Mouse (Mus musculus) forelimb bud, embryonic 11.5 days (tissue): ENCODE measurements at regions not wholly inside any gene's neighbourhood (a gene's known extent, or its start where the extent isn't known, plus 50 kb on each side); places are given as distances from the start of the nearest gene placed in this dataset.

Source experiments
- DNase-seq: peaks from one replicate; pipeline ENCODE4 v3.0.0-alpha.2; 2012; ENCODE audit warnings: low read depth, low spot score

DNA sequence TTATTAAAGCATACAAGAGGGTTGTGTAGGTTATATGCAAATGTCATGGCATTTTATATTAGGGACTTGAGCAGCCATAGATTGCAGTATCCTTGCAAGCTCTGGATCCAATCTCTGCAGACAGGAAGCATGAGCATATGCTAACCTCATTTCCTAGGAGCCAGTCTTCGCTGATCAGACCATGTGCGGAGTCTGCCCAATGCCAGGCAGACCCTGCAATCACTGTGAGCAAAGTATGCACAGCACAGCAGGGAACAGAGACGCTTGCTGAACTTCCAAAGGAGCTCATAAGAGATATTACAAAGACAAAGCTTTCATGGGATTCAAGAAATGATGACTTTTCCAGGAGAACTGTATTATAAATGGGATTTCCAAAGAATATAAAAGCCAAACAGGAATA is 65.2 kb upstream of the Fbxl4 start:
- DNase-seq: no peak

- DNase-seq: no peak
Measured at GRCm38 (mm10) chr4:22300206-22300605, 57.1 kb upstream of the Fbxl4 start.

DNA sequence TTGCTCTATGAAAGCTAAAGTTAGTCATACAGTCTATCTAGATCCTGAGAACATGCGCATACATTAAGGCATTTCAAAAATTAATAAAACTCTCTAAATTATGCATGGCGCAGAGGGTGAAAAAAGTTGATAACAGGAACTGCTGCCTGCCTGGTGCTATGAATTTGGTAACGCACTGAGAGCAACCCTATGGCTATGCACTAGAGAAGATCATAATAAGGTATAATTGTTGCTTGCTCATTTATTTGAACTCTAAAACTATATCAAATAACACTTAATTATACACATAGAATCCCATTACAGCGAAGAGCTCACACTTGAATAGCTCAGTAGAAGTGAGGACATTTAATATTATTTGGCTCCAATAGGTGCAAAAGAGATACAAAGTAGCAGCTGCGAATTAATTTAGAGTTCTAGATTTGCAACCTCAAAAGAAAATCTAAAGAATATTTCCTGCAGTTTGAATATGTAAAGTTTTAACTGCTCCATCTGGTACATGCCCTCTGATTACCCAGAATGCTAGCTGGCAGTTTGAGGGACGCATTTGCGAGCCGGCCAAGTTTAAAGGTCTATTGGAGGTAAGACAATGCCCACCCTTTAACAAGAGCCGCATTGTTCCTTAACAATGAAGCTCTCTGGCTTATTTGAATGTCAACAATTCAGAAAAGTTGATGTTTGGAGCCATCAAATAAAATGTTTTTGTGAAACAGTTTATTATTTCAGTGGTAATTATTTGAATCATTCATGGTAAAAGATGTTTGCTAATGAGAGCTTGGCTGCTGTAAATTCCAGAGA is 56.0 kb upstream of the Fbxl4 start:
- no peak for DNase-seq

DNA sequence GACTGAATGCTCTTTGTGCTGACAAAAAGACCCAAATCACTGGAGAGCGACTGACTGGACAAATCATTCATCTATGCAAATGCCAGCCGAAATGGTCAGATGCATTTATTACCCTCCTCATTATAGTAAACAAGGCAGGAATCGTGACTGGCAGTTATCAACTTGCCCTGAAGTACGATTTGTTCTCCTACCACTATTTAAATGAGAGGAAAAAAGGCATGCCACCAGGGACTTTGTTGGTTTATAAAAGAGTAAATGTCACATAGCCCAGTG is 55.5 kb upstream of the Fbxl4 start:
- DNase-seq: no peak

DNA sequence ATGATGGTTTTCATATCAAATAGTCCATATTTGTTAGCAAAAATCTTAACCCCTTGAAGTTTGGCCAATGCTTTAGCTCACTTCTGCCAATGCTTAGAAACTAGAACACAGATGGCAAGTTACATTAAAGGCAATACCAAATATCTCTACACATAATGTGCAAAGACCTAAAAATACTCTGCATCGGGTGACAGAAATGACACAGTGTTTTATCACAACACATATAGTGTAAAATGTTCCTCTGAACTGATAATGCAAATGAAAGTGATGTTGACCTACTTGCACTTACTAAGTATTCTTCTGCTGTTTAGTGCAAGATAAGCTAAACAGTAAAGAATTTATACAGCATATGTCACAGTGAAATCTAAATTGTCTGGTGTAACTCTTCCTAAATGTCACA is 55.1 kb upstream of the Fbxl4 start:
- DNase-seq: no peak
